Mouse (Mus musculus) spleen, adult 2 months (tissue): ENCODE measurements around the gene Tex45.

Experiments used
- CTCF ChIP-seq: fragments of 200-500 bp; IDR thresholded peaks from 2 replicates; pipeline ENCODE4 v1.5.1; 2011; ENCODE audit warnings: mild to moderate bottlenecking, inconsistent platforms; ENCODE audit not compliant: insufficient read depth, insufficient read length, insufficient replicate concordance; ENCODE audit errors: extremely low read depth
- POLR2A ChIP-seq: fragments of 200-500 bp; IDR thresholded peaks from 2 replicates; pipeline ENCODE4 v1.6.1; 2011; ENCODE audit warnings: low read depth, low read length, inconsistent platforms

GRCm38 (mm10) chr8:3502217-3502616 lies 31.6 kb downstream of the Tex45 start:
- TF ChIP-seq POLR2A (no peak), CTCF (no peak)
